Mouse (Mus musculus) stomach, postnatal 0 days (tissue): Measurements from ENCODE around the gene Fkbp14.

Experiments used
- CTCF ChIP-seq: IDR thresholded peaks from 2 replicates; pipeline ENCODE4 v1.5.1; 2016; ENCODE audit warnings: antibody characterized with exemption, low read depth, mild to moderate bottlenecking, moderate library complexity
- EP300 ChIP-seq: optimal IDR thresholded peaks from 2 replicates; pipeline ENCODE3; 2016; ENCODE audit warnings: antibody characterized with exemption

GRCm38 (mm10) chr6:54590691-54591090 is 6.4 kb downstream of the Fkbp14 start:
- no peak for TF ChIP-seq CTCF
- no peak for TF ChIP-seq EP300
